Mouse (Mus musculus) cerebellum, adult 2 months (tissue): ENCODE results near the gene Hmga2.

Experiments
- CTCF ChIP-seq: fragments of 200-500 bp; IDR thresholded peaks from 2 replicates; pipeline ENCODE4 v1.5.1; 2011; ENCODE audit warnings: low read depth, mild to moderate bottlenecking, control low read depth, low read length, moderate library complexity, borderline replicate concordance; ENCODE audit not compliant: insufficient read depth
- POLR2A ChIP-seq: fragments of 200-500 bp; IDR thresholded peaks from 2 replicates; pipeline ENCODE4 v1.6.1; 2011; ENCODE audit warnings: low read length, control low read depth, borderline replicate concordance; ENCODE audit not compliant: insufficient read depth

DNA sequence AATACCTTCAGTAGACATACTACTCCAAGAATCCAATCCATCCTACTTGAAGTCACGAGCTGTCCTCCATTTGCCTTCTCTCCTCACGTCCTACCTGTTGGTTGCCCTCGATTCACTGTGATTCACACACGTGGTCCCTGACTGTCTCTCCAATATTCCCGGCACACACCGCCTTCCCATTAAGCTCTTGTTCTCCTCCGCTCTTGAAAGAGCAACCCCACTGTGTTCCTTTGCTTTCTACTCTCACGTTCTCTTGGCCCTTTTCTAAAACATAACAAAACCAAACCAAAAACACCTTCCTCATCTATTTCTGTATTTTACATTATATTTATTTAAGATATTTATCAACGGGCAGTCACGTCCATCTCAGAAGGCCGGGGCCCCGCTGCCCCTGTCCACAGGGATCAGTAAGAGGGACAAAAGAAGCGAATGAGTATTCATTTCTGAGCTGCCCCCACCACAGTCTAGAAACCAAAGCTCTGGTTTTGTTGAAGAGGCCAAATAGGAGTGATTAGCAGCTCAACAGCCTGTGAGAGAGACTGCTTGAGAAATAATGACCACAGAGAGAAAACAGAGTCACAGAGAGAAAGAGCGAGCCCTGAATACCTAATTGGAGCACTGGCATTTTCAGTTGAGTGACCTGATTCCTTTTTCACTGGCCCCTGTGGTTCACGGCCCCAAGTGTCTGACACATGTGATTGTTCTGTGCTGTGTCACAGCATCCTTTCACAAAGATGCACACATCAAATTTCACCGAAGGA lies 131.5 kb downstream of the Hmga2 start:
- TF ChIP-seq CTCF (no peak), POLR2A (no peak)
